Mouse (Mus musculus) MEL (cell line): ENCODE data around the gene Htr7.

Experiments used
- CTCF ChIP-seq, 3 experiments: IDR thresholded peaks in 2 of 3; conservative IDR thresholded peaks in 1 of 3; 2 replicates each; pipeline ENCODE4 v1.5.1; 2011 to 2012; ENCODE audit warnings: low read length in 3 of 3, low read depth in 2 of 3, mild to moderate bottlenecking in 2 of 3, improper control_type of control experiment in 1 of 3, inconsistent platforms in 1 of 3, mixed read lengths in 1 of 3, moderate library complexity in 1 of 3; ENCODE audit not compliant: control insufficient read depth in 1 of 3, insufficient read depth in 1 of 3, poor library complexity in 1 of 3, severe bottlenecking in 1 of 3
- E2F4 ChIP-seq: IDR thresholded peaks from 2 replicates; pipeline ENCODE4 v1.6.1; 2011; ENCODE audit warnings: low read depth, low read length, improper control_type of control experiment, borderline replicate concordance
- JUND ChIP-seq: IDR thresholded peaks from 2 replicates; pipeline ENCODE4 v1.6.1; 2011; ENCODE audit warnings: low read depth, mild to moderate bottlenecking, improper control_type of control experiment, low read length
- MAX ChIP-seq: IDR thresholded peaks from 2 replicates; pipeline ENCODE4 v1.6.1; 2011; ENCODE audit warnings: low read length, improper control_type of control experiment
- MAZ ChIP-seq: IDR thresholded peaks from 2 replicates; pipeline ENCODE4 v1.6.1; 2012; ENCODE audit warnings: low read depth, mild to moderate bottlenecking, inconsistent platforms, low read length, improper control_type of control experiment
- MEF2A ChIP-seq: IDR thresholded peaks from 2 replicates; pipeline ENCODE4 v1.6.1; 2014; ENCODE audit warnings: low read depth, mild to moderate bottlenecking, inconsistent platforms, low read length, improper control_type of control experiment; ENCODE audit not compliant: poor library complexity, insufficient replicate concordance, severe bottlenecking; ENCODE audit errors: extremely low read depth
- MXI1 ChIP-seq: IDR thresholded peaks from 2 replicates; pipeline ENCODE4 v1.6.1; 2011; ENCODE audit warnings: mild to moderate bottlenecking, low read depth, low read length, improper control_type of control experiment
- POLR2A ChIP-seq, 2 experiments: IDR thresholded peaks; 2 replicates each; pipeline ENCODE4 v1.6.1; 2011 to 2012; ENCODE audit warnings: low read length in 2 of 2, mild to moderate bottlenecking in 2 of 2, control low read depth in 1 of 2, improper control_type of control experiment in 1 of 2, low read depth in 1 of 2, moderate library complexity in 1 of 2; ENCODE audit not compliant: control insufficient read depth in 1 of 2, insufficient read depth in 1 of 2, poor library complexity in 1 of 2
- RAD21 ChIP-seq: IDR thresholded peaks from 2 replicates; pipeline ENCODE4 v1.6.1; 2011; ENCODE audit warnings: mild to moderate bottlenecking, low read depth, low read length, improper control_type of control experiment
- ZC3H11A ChIP-seq: IDR thresholded peaks from 2 replicates; pipeline ENCODE4 v1.6.1; 2012; ENCODE audit warnings: low read depth, mild to moderate bottlenecking, inconsistent platforms, low read length, improper control_type of control experiment
- ZKSCAN1 ChIP-seq: IDR thresholded peaks from 2 replicates; pipeline ENCODE4 v1.6.1; 2012; ENCODE audit warnings: low read depth, mild to moderate bottlenecking, inconsistent platforms, low read length, improper control_type of control experiment, moderate library complexity
- ZMIZ1 ChIP-seq: IDR thresholded peaks from 2 replicates; pipeline ENCODE4 v1.6.1; 2012; ENCODE audit warnings: low read depth, mild to moderate bottlenecking, inconsistent platforms, low read length, improper control_type of control experiment, moderate library complexity

- TF ChIP-seq RAD21, result peak; percentile 43
- TF ChIP-seq ZMIZ1, result no peak
- no peak for TF ChIP-seq MAZ
- TF ChIP-seq MXI1, result no peak
- TF ChIP-seq MEF2A, result no peak
- no peak for TF ChIP-seq ZC3H11A
- TF ChIP-seq E2F4, result no peak
- no peak for TF ChIP-seq MAX
- TF ChIP-seq CTCF (IDR thresholded peaks at IDR 0.05 in 2 of 3, conservative IDR thresholded peaks at IDR 0.05 in 1 of 3; ENCODE audit: control insufficient read depth in 1 of 3, insufficient read depth in 1 of 3, low read depth in 2 of 3, low read length in 3 of 3, poor library complexity in 1 of 3, severe bottlenecking in 1 of 3), result peak in 1 of 3 experiments; percentile 10; a peak in 1 of 6 replicates
- TF ChIP-seq POLR2A (IDR thresholded peaks at IDR 0.05; ENCODE audit: control insufficient read depth in 1 of 2, insufficient read depth in 1 of 2, low read depth in 1 of 2, low read length in 2 of 2, poor library complexity in 1 of 2), result no peak
- no peak for TF ChIP-seq JUND
- no peak for TF ChIP-seq ZKSCAN1
These were observed 5.7 kb upstream of the Htr7 start for GRCm38 (mm10) chr19:36062801-36063529.
